In the genomic region with DNA sequence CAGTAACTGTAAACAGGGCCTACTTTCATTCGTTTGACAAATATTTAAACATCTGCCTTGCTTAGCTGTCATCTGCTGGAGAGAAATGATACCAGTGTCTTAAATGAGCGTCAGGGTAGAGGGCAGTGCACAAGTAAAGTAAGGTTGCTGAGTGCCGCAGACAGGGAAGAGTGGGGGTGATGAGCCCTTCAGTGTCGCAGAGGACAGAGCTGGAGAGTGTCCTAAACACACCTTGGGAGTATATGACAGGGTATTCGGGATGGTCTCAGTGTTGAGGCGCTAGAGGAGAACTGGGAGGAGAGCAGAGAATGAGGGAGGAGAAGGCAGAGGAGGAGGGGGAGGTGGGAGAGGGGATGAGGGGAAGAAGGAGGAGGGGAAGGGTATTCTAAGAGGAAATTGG, we compare ENCODE assay signal across 20 mouse cellular contexts. TPM values are rescaled to one million over a fixed set of nuclear protein-coding genes. Genes with fewer than 3 reads are reported as not detected.
DNase-seq lines count a peak whose midpoint lies in the region; ATAC-seq and TF ChIP-seq lines count a peak whose summit lies in the region.
"Had no signal": no experiment of that assay in that cellular context is flagged by ENCODE, and none has a peak within 500 bp of the region (broad histone marks: within the 10 kb centered on the region; RNA-seq: fewer than 3 reads in every experiment).

No protein-coding gene starts in this region.

- 24% methylated on average over 6 of the region's 6 CpGs for WGBS in intestine, embryonic 14.5 days
- 44% methylated on average over 6 of the region's 6 CpGs for WGBS in intestine, postnatal 0 days
- 36% methylated on average over 6 of the region's 6 CpGs for WGBS in kidney, embryonic 16.5 days
- 51% methylated on average over 6 of the region's 6 CpGs for WGBS in kidney, adult 2 months
- 59% methylated on average over 6 of the region's 6 CpGs for WGBS in liver, postnatal 0 days (ENCODE audit: insufficient replicate concordance)

- H3K9ac ChIP-seq in intestine, embryonic 14.5 days (ENCODE audit: low read length): no peak overlapping the region
- no peak overlapping the region for H3K9ac ChIP-seq in intestine, postnatal 0 days (ENCODE audit: low read depth, low read length)
- H3K9ac ChIP-seq in kidney, embryonic 16.5 days (replicated peaks; ENCODE audit: low read length): no peak overlapping the region
- H3K9ac ChIP-seq in liver, postnatal 0 days (replicated peaks): no peak overlapping the region
- H3K9ac ChIP-seq: embryonic facial prominence, embryonic 13.5 days; forebrain, embryonic 12.5 days; heart, embryonic 12.5 days had no signal

- no peaks in the 10 kb centered on the region for H3K36me3 ChIP-seq in intestine, embryonic 14.5 days (ENCODE audit: control insufficient read depth, insufficient read depth, low read length)
- no peaks in the 10 kb centered on the region for H3K36me3 ChIP-seq in intestine, postnatal 0 days (ENCODE audit: control insufficient read depth, insufficient read depth)
- H3K36me3 ChIP-seq in kidney, embryonic 16.5 days (ENCODE audit: insufficient read depth, low read length): no peaks in the 10 kb centered on the region
- no peaks in the 10 kb centered on the region for H3K36me3 ChIP-seq in kidney, adult 2 months (ENCODE audit: control insufficient read depth, insufficient read depth, low read length)
- H3K36me3 ChIP-seq in liver, postnatal 0 days (replicated peaks; ENCODE audit: insufficient read depth, low read length): no peaks in the 10 kb centered on the region
- H3K36me3 ChIP-seq: embryonic facial prominence, embryonic 13.5 days; forebrain, embryonic 12.5 days; heart, embryonic 12.5 days had no signal

- no peak overlapping the region for H3K4me3 ChIP-seq in intestine, embryonic 14.5 days (ENCODE audit: low read depth, low read length)
- no peak overlapping the region for H3K4me3 ChIP-seq in intestine, postnatal 0 days (ENCODE audit: low read depth, low read length)
- no peak overlapping the region for H3K4me3 ChIP-seq in kidney, embryonic 16.5 days (ENCODE audit: low read length)
- H3K4me3 ChIP-seq in kidney, adult 2 months (ENCODE audit: insufficient read depth, low read depth, low read length): no peak overlapping the region
- H3K4me3 ChIP-seq in liver, postnatal 0 days (ENCODE audit: low read depth, low read length): no peak overlapping the region
- H3K4me3 ChIP-seq: embryonic facial prominence, embryonic 13.5 days; forebrain, embryonic 12.5 days; heart, adult 2 months; heart, embryonic 12.5 days had no signal

- CTCF ChIA-PET in Patski (lab: Charles Lee): no interaction called here

- no peaks in the 10 kb centered on the region for H3K9me3 ChIP-seq in intestine, embryonic 14.5 days (ENCODE audit: control insufficient read depth, low read length)
- no peaks in the 10 kb centered on the region for H3K9me3 ChIP-seq in intestine, postnatal 0 days (ENCODE audit: control insufficient read depth)
- H3K9me3 ChIP-seq in kidney, embryonic 16.5 days (ENCODE audit: low read length): no peaks in the 10 kb centered on the region
- H3K9me3 ChIP-seq in liver, postnatal 0 days (ENCODE audit: low read length): no peaks in the 10 kb centered on the region
- H3K9me3 ChIP-seq: embryonic facial prominence, embryonic 13.5 days; forebrain, embryonic 12.5 days; heart, embryonic 12.5 days had no signal

- TF ChIP-seq EP300 in liver, postnatal 0 days (IDR thresholded peaks at IDR 0.05; ENCODE audit: low read depth): no peak

- H3K4me2 ChIP-seq in intestine, embryonic 14.5 days (ENCODE audit: low read length): no peak overlapping the region
- H3K4me2 ChIP-seq in intestine, postnatal 0 days (replicated peaks; ENCODE audit: low read depth): no peak overlapping the region
- no peak overlapping the region for H3K4me2 ChIP-seq in kidney, embryonic 16.5 days (replicated peaks; ENCODE audit: low read depth, low read length)
- no peak overlapping the region for H3K4me2 ChIP-seq in liver, postnatal 0 days (ENCODE audit: low read depth, low read length)
- H3K4me2 ChIP-seq: embryonic facial prominence, embryonic 13.5 days; forebrain, embryonic 12.5 days; heart, embryonic 12.5 days had no signal

- no peak for TF ChIP-seq POLR2A in kidney, adult 2 months (IDR thresholded peaks at IDR 0.05; ENCODE audit: low read depth, low read length)

- DNase-seq in intestine, embryonic 14.5 days (ENCODE audit: low spot score): no peak
- DNase-seq in kidney, adult 2 months: no peak
- no peak for DNase-seq in liver, postnatal 0 days
- DNase-seq in liver (no peak), Patski (ENCODE audit: low read depth, low spot score) (no peak)
- no peak for DNase-seq in adrenal gland, postnatal 25 days
- DNase-seq: adrenal gland, postnatal 14 days; cerebellum, adult 18-20 months; cerebellum, adult 9-11 months; cerebellum, postnatal 36 days; gastrocnemius, postnatal 14 days; heart, adult 2 months; heart, postnatal 36 days had no signal

- H3K27me3 ChIP-seq in intestine, embryonic 14.5 days (replicated peaks; ENCODE audit: control insufficient read depth, insufficient read depth, low read length): no peaks in the 10 kb centered on the region
- no peaks in the 10 kb centered on the region for H3K27me3 ChIP-seq in intestine, postnatal 0 days (replicated peaks; ENCODE audit: control insufficient read depth, insufficient read depth, low read length)
- H3K27me3 ChIP-seq in kidney, embryonic 16.5 days (ENCODE audit: insufficient read depth, low read length): no peaks in the 10 kb centered on the region; the same call in 1 of the 2 replicates
- no peaks in the 10 kb centered on the region for H3K27me3 ChIP-seq in kidney, adult 2 months (replicated peaks; ENCODE audit: control insufficient read depth, insufficient read depth, low read length)
- H3K27me3 ChIP-seq in liver, postnatal 0 days (ENCODE audit: insufficient read depth, low read length): no peaks in the 10 kb centered on the region
- H3K27me3 ChIP-seq in Patski: no peaks in the 10 kb centered on the region
- H3K27me3 ChIP-seq: embryonic facial prominence, embryonic 13.5 days; forebrain, embryonic 12.5 days; heart, embryonic 12.5 days had no signal

- in situ Hi-C loops in Patski (cut with MboI; ENCODE audit: low pct_unique_long_range_greater_than_20kb): no loop called here

- H3K27ac ChIP-seq in intestine, embryonic 14.5 days (ENCODE audit: low read depth): 0 out of 2 replicates have a peak overlapping the region, but pooled peaks have one; percentile 11
- no peak overlapping the region for H3K27ac ChIP-seq in intestine, postnatal 0 days (ENCODE audit: low read depth, low read length)
- H3K27ac ChIP-seq in kidney, embryonic 16.5 days (ENCODE audit: low read length): no peak overlapping the region
- no peak overlapping the region for H3K27ac ChIP-seq in kidney, adult 2 months (ENCODE audit: insufficient read depth, low read depth, low read length)
- peak overlapping the region; percentile 36; the same call in 1 of the 2 replicates for H3K27ac ChIP-seq in liver, postnatal 0 days (ENCODE audit: low read depth)
- H3K27ac ChIP-seq: embryonic facial prominence, embryonic 13.5 days; forebrain, embryonic 12.5 days; heart, adult 2 months had no signal

- POLR2A ChIA-PET in Patski (lab: Charles Lee): no interaction called here

- no peak for ATAC-seq in intestine, embryonic 14.5 days (replicated peaks; ENCODE audit: low FRiP score, low TSS enrichment, low read depth)
- ATAC-seq in intestine, postnatal 0 days: no peak
- ATAC-seq in kidney, embryonic 16.5 days (ENCODE audit: low FRiP score, low TSS enrichment): peak; percentile 36
- ATAC-seq in liver, postnatal 0 days: peak; percentile 14; the same call in 1 of the 2 replicates
- ATAC-seq in Patski: peak; percentile 29
- ATAC-seq: activated CD4-positive, CD25-positive, alpha-beta regulatory T cell, adult 4 months; forebrain, embryonic 16.5 days had no signal

- peaks cover 16% of the 10 kb centered on the region for H3K4me1 ChIP-seq in intestine, embryonic 14.5 days (replicated peaks; ENCODE audit: control insufficient read depth, insufficient read depth, low read length)
- H3K4me1 ChIP-seq in intestine, postnatal 0 days (replicated peaks; ENCODE audit: control insufficient read depth, insufficient read depth, low read length): no peaks in the 10 kb centered on the region
- H3K4me1 ChIP-seq in kidney, embryonic 16.5 days (ENCODE audit: insufficient read depth, low read length): peaks cover 32% of the 10 kb centered on the region
- no peaks in the 10 kb centered on the region; the same call in 1 of the 2 replicates for H3K4me1 ChIP-seq in kidney, adult 2 months (ENCODE audit: control insufficient read depth, insufficient read depth, low read length)
- H3K4me1 ChIP-seq in liver, postnatal 0 days (ENCODE audit: insufficient read depth): peaks cover 40% of the 10 kb centered on the region
- H3K4me1 ChIP-seq: forebrain, embryonic 12.5 days had no signal

- no peak for TF ChIP-seq CTCF in intestine, postnatal 0 days (IDR thresholded peaks at IDR 0.05; ENCODE audit: low read depth)
- TF ChIP-seq CTCF in kidney, adult 2 months (conservative IDR thresholded peaks at IDR 0.05; ENCODE audit: insufficient read depth, insufficient read length, low read depth, low read length): no peak
- no peak for TF ChIP-seq CTCF in liver, postnatal 0 days (IDR thresholded peaks at IDR 0.05; ENCODE audit: low read depth)
- no peak for TF ChIP-seq CTCF in Patski (IDR thresholded peaks at IDR 0.05)

RNA-seq across cellular contexts. Expression of a gene that starts 12.2 kb away (rescaled TPM):
- polyA plus RNA-seq in intestine, embryonic 14.5 days (2014; fragmentation: Nextera tagmentation; extraction: Ambion mirVana): 7.3 and 8.6 TPM in 2 replicates
- polyA plus RNA-seq in intestine, postnatal 0 days (2015; fragmentation: Nextera tagmentation; extraction: Ambion mirVana): 5.4 and 5.9 TPM in 2 replicates
- polyA plus RNA-seq in kidney, embryonic 16.5 days (2015; fragmentation: Nextera tagmentation; extraction: Ambion mirVana): 5.1 and 5.3 TPM in 2 replicates
- polyA plus RNA-seq in kidney, adult 2 months (2012; rRNA removed): 3.3 and 3.4 TPM in 2 replicates
- polyA plus RNA-seq in liver, postnatal 0 days (2015; fragmentation: Nextera tagmentation; extraction: Ambion mirVana): 12.7 and 15.1 TPM in 2 replicates
- polyA plus RNA-seq in Patski (2021): 32.6 TPM
- 3.4 and 3.6 TPM in 2 replicates for total RNA-seq in adrenal gland, postnatal 25 days (2021)

Comparison
In these comparisons a context has a peak if more than half of its experiments do, and no peak if none do; other contexts are left out.
1. H3K27ac ChIP-seq: peak in intestine, embryonic 14.5 days (single experiment) and liver, postnatal 0 days (single experiment); none in intestine, postnatal 0 days (single experiment), kidney, embryonic 16.5 days (single experiment) and kidney, adult 2 months (single experiment).
2. ATAC-seq: peak in kidney, embryonic 16.5 days (single experiment), liver, postnatal 0 days (single experiment) and Patski (single experiment); none in intestine, embryonic 14.5 days (single experiment) and intestine, postnatal 0 days (single experiment).